Mouse (Mus musculus) thymus, adult 2 months (tissue): Measurements from ENCODE around the gene N4bp2l2.

ENCODE experiments used
- CTCF ChIP-seq: fragments of 200-500 bp; IDR thresholded peaks from 2 replicates; pipeline ENCODE4 v1.5.1; 2012; ENCODE audit warnings: mild to moderate bottlenecking, control low read depth, low read length, moderate library complexity, borderline replicate concordance; ENCODE audit not compliant: control insufficient read depth, poor library complexity, insufficient read depth; ENCODE audit errors: extremely low read depth
- POLR2A ChIP-seq: fragments of 200-500 bp; IDR thresholded peaks from 2 replicates; pipeline ENCODE4 v1.6.1; 2012; ENCODE audit warnings: mild to moderate bottlenecking, low read length, control low read depth, moderate library complexity; ENCODE audit not compliant: control insufficient read depth, poor library complexity, insufficient read depth; ENCODE audit errors: extremely low read depth

DNA sequence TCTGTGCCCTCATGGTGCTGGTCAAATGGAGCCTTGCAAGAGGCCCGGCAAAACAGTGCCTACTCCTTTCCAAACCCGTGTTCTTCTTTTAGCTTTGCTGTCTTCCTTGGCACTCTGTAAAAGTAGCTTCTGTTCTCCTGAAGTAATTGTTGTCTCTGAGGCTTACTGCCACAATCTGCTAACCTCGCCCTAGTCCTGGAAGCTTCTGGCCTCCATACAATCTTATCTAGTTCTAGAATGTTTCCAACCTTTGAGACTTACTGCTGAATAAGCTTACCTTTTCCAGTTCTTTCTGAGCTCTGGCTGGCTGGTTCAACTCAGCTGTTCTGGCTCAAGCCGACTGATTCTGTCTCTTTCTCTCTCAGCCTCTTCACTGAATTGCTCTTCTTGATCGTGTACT lies 104.2 kb downstream of the N4bp2l2 start:
- TF ChIP-seq POLR2A: no peak
- no peak for TF ChIP-seq CTCF
